Mouse (Mus musculus) brain, embryonic 14.5 days (tissue): ENCODE results near the gene Csrnp3. TPM values are rescaled to one million over a fixed set of nuclear protein-coding genes. Genes with fewer than 3 reads are reported as not detected.

ENCODE experiments used
- DNase-seq: peaks from one replicate; pipeline ENCODE4 v3.0.0-alpha.2; 2011; ENCODE audit warnings: low read depth
- CTCF ChIP-seq: fragments of 200-500 bp; IDR thresholded peaks from 2 replicates; pipeline ENCODE4 v1.5.1; 2012; ENCODE audit warnings: inconsistent platforms, mild to moderate bottlenecking, moderate library complexity, borderline replicate concordance; ENCODE audit not compliant: insufficient read depth, insufficient read length; ENCODE audit errors: extremely low read depth
- POLR2A ChIP-seq: fragments of 200-500 bp; IDR thresholded peaks from 2 replicates; pipeline ENCODE4 v1.6.1; 2012; ENCODE audit warnings: mild to moderate bottlenecking, inconsistent platforms, borderline replicate concordance; ENCODE audit not compliant: poor library complexity, insufficient read depth, insufficient read length, severe bottlenecking; ENCODE audit errors: extremely low read depth
- polyA plus RNA-seq: library from polyadenylated mRNA; depleted of rRNA; stranded (reverse); fragments of >200 nt; gene quantifications from 2 replicates; pipeline ENCODE4 v1.2.3, GENCODE M21; 2012; rRNA removed

Csrnp3 gene
- polyA plus RNA-seq, 1 experiment: 43.7 TPM

DNA sequence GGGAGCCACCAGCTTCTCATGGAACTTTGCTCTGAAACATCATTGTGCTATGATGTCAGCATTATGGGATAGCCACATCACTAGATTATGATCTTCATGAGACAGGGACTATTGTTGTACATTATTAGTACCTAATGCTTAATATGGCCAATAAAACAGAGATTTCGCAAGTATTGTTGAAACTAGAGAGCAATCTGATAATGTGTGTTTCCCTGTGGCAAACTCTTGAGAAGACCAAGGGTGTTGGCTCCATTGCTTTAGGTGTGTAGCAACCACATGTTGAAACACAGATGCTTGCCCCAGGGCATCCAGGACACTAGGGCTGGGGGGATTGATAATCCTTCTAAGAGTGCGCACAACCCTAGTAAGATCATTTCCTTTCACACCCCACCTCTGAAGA is 235.2 kb downstream of the Csrnp3 start:
- DNase-seq: no peak
- TF ChIP-seq POLR2A (no peak), CTCF (no peak)

Other genes starting within 250 kb of the Csrnp3 start
- gene Scn2a, start 225.0 kb upstream of the Csrnp3 start, polyA plus RNA-seq: 17.4 and 26.2 TPM in 2 replicates